Mouse (Mus musculus) frontal cortex, postnatal 14 days (tissue): ENCODE results near the gene Mrps35.

ENCODE experiments used
- DNase-seq, 2 experiments: peaks; one replicate each; pipeline ENCODE4 v3.0.0; 2022; ENCODE audit warnings: low spot score in 2 of 2

The Mrps35 gene

GRCm38 (mm10) chr6:147087736-147088135 lies 45.2 kb downstream of the Mrps35 start:
- DNase-seq: no peak

- DNase-seq: no peak
Measured at GRCm38 (mm10) chr6:147088517-147088916, 46.0 kb downstream of the Mrps35 start.

GRCm38 (mm10) chr6:147090191-147090590 lies 47.6 kb downstream of the Mrps35 start:
- no peak for DNase-seq

GRCm38 (mm10) chr6:147091136-147092120 lies 48.9 kb downstream of the Mrps35 start, which contains the start of gene Klhl42:
Gene Klhl42 (plus strand): TSS chr6:147091379.
- DNase-seq: peak; percentile 47 to 60

- DNase-seq: peak; percentile 10 to 35
Measured at GRCm38 (mm10) chr6:147092136-147092535, 49.6 kb downstream of the Mrps35 start.

- DNase-seq: no peak
Measured at GRCm38 (mm10) chr6:147094771-147095170, 52.2 kb downstream of the Mrps35 start.

GRCm38 (mm10) chr6:147096109-147096508 lies 53.5 kb downstream of the Mrps35 start:
- DNase-seq: no peak

- DNase-seq: no peak
Measured at GRCm38 (mm10) chr6:147096934-147097333, 54.4 kb downstream of the Mrps35 start.

GRCm38 (mm10) chr6:147097346-147097929 lies 54.9 kb downstream of the Mrps35 start:
- DNase-seq: no peak

GRCm38 (mm10) chr6:147099458-147100277 lies 57.1 kb downstream of the Mrps35 start:
- no peak for DNase-seq

GRCm38 (mm10) chr6:147102293-147102692 lies 59.7 kb downstream of the Mrps35 start:
- no peak for DNase-seq

GRCm38 (mm10) chr6:147105529-147105928 lies 63.0 kb downstream of the Mrps35 start:
- DNase-seq: no peak

GRCm38 (mm10) chr6:147106716-147107115 lies 64.2 kb downstream of the Mrps35 start:
- no peak for DNase-seq

- no peak for DNase-seq
Measured at GRCm38 (mm10) chr6:147109283-147109682, 66.7 kb downstream of the Mrps35 start.

- DNase-seq: peak; percentile 55 to 82
Measured at GRCm38 (mm10) chr6:147116579-147116978, 74.0 kb downstream of the Mrps35 start.

GRCm38 (mm10) chr6:147117764-147118163 lies 75.2 kb downstream of the Mrps35 start:
- no peak for DNase-seq

- DNase-seq: no peak
Measured at GRCm38 (mm10) chr6:147118190-147118589, 75.6 kb downstream of the Mrps35 start.

- no peak for DNase-seq
Measured at GRCm38 (mm10) chr6:147121320-147121719, 78.8 kb downstream of the Mrps35 start.
